Mouse (Mus musculus): Measurements from ENCODE around the gene Manbal. TPM values are rescaled to one million over a fixed set of nuclear protein-coding genes. Genes with fewer than 3 reads are reported as not detected.
"Not testable (repeated sequence)": the region's sequence is repeated elsewhere in the genome, so short reads cannot be mapped to it uniquely, and the experiment has no call there.

The Manbal gene
- polyA plus RNA-seq, 1 experiment from 2014 or later = 68.8 TPM

- Histone ChIP-seq H3K27ac (replicated peaks) (0 out of 2 replicates have a peak overlapping the region, but pooled peaks have one; percentile 75), H3K27me3 (ENCODE audit: low read depth, poor library complexity, severe bottlenecking) (peaks cover 3% of the 10 kb centered on the region; the same call in 1 of the 2 replicates), H3K4me1 (peaks cover 28% of the 10 kb centered on the region), H3K36me3 (peaks cover 36% of the 10 kb centered on the region), H3K4me3 (no peak overlapping the region), H3K9me3 (replicated peaks) (no peaks in the 10 kb centered on the region)
- whole genome bisulfite sequencing = 70% methylated on average over 8 of the region's 8 CpGs
- no peak for DNase-seq (ENCODE audit: low spot score)
Observed at GRCm38 (mm10) chr2:157375051-157375450, 7.7 kb downstream of the Manbal start.

GRCm38 (mm10) chr2:157375794-157376757 lies 8.7 kb downstream of the Manbal start:
- peak; percentile 39 for DNase-seq (ENCODE audit: low spot score)
- H3K4me1 ChIP-seq = peaks cover 28% of the 10 kb centered on the region
- peaks cover 3% of the 10 kb centered on the region; the same call in 1 of the 2 replicates for H3K27me3 ChIP-seq (ENCODE audit: low read depth, poor library complexity, severe bottlenecking)
- H3K27ac ChIP-seq (replicated peaks) = peak overlapping the region; percentile 75
- WGBS = 16% methylated on average over 14 of the region's 14 CpGs
- no peaks in the 10 kb centered on the region for H3K9me3 ChIP-seq (replicated peaks)
- H3K36me3 ChIP-seq = peaks cover 42% of the 10 kb centered on the region
- H3K4me3 ChIP-seq = peak overlapping the region; percentile 30

GRCm38 (mm10) chr2:157376995-157377394 lies 9.6 kb downstream of the Manbal start:
- WGBS = 54% methylated on average over 3 of the region's 3 CpGs
- DNase-seq (ENCODE audit: low spot score) = no peak
- peaks cover 44% of the 10 kb centered on the region for H3K36me3 ChIP-seq
- H3K27me3 ChIP-seq (ENCODE audit: low read depth, poor library complexity, severe bottlenecking) = peaks cover 3% of the 10 kb centered on the region; the same call in 1 of the 2 replicates
- H3K4me3 ChIP-seq = no peak overlapping the region
- no peak overlapping the region for H3K27ac ChIP-seq (replicated peaks)
- H3K4me1 ChIP-seq = peaks cover 25% of the 10 kb centered on the region
- H3K9me3 ChIP-seq (replicated peaks) = no peaks in the 10 kb centered on the region

DNA sequence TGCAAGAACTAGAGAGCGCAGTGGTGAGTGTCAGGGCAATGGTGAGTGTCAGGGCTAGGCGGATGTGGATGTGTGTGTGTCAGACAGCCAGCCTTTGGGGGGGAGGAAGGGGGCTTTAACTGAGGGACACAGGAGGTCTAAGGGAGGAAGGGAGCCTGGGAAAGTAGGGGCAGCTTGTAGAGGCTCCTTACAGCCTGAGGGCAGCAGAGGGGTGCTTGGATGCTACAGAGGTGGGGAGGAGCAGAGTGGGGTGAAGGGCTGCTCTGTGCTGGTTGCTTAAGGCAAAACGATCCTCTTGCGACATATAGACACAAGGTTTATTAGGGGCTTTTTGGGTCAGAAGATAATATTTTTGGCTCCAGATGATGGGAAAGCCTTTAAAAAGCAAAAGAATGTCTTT lies 17.4 kb downstream of the Manbal start:
- Histone ChIP-seq H3K36me3 (peaks cover 69% of the 10 kb centered on the region), H3K27me3 (ENCODE audit: low read depth, poor library complexity, severe bottlenecking) (no peaks in the 10 kb centered on the region), H3K27ac (replicated peaks) (peak overlapping the region; percentile 61), H3K4me3 (no peak overlapping the region), H3K9me3 (replicated peaks) (no peaks in the 10 kb centered on the region), H3K4me1 (peaks cover 31% of the 10 kb centered on the region)
- WGBS = 68% methylated on average over 4 of the region's 4 CpGs
- no peak for DNase-seq (ENCODE audit: low spot score)

DNA sequence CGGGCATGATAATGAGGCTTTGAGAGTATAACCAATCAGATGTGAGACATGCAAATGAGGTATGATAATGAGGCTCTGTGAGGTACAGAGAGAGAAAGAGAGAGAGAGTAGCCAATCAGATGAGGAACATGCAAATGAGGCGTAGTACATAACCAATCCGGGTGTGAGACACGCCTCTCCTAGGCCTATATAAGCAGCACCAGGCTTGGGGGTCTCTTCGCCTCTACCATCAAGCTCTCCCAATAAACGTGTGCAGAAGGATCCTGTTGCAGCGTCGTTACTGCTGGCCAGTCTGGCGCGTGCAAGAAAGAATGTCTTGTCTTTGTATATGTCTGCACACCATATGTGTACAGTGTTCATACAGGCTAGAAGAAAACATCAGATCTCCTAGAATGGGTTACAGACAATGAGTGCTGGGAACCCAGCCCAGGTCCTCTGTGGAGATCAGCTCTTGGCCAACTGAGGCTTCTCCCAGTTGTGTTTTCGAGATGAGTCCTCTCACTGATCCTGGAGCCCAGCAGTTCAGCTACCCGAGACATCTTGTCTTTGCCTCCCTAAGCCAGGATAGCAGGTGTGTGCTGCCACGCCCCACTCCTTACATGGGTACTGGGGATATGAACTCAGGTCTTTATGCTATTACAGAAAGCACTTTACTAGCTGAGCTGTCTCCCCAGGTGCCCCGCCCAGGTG lies 21.7 kb downstream of the Manbal start:
- Histone ChIP-seq H3K4me1 (peaks cover 14% of the 10 kb centered on the region), H3K36me3 (peaks cover 66% of the 10 kb centered on the region)
- WGBS = 96% methylated on average over 14 of the region's 14 CpGs
- not testable (repeated sequence) for H3K9me3 ChIP-seq (replicated peaks); H3K4me3 ChIP-seq; H3K27ac ChIP-seq (replicated peaks); DNase-seq (ENCODE audit: low spot score); H3K27me3 ChIP-seq (ENCODE audit: low read depth, poor library complexity, severe bottlenecking)

- DNase-seq (ENCODE audit: low spot score) = no peak
- peaks cover 12% of the 10 kb centered on the region for H3K4me1 ChIP-seq
- no peaks in the 10 kb centered on the region for H3K9me3 ChIP-seq (replicated peaks)
- no peak overlapping the region for H3K4me3 ChIP-seq
- peaks cover 64% of the 10 kb centered on the region for H3K36me3 ChIP-seq
- no peaks in the 10 kb centered on the region for H3K27me3 ChIP-seq (ENCODE audit: low read depth, poor library complexity, severe bottlenecking)
- WGBS = 91% methylated on average over 7 of the region's 7 CpGs
- no peak overlapping the region for H3K27ac ChIP-seq (replicated peaks)
Observed at GRCm38 (mm10) chr2:157389591-157389921, 22.2 kb downstream of the Manbal start.

- Histone ChIP-seq H3K36me3 (peaks cover 74% of the 10 kb centered on the region), H3K27me3 (ENCODE audit: low read depth, poor library complexity, severe bottlenecking) (no peaks in the 10 kb centered on the region), H3K4me3 (no peak overlapping the region), H3K4me1 (peaks cover 7% of the 10 kb centered on the region), H3K27ac (replicated peaks) (no peak overlapping the region), H3K9me3 (replicated peaks) (no peaks in the 10 kb centered on the region)
- DNase-seq (ENCODE audit: low spot score) = no peak
- 95% methylated on average over 2 of the region's 2 CpGs for WGBS
Observed at GRCm38 (mm10) chr2:157392331-157392730, 24.9 kb downstream of the Manbal start.

DNA sequence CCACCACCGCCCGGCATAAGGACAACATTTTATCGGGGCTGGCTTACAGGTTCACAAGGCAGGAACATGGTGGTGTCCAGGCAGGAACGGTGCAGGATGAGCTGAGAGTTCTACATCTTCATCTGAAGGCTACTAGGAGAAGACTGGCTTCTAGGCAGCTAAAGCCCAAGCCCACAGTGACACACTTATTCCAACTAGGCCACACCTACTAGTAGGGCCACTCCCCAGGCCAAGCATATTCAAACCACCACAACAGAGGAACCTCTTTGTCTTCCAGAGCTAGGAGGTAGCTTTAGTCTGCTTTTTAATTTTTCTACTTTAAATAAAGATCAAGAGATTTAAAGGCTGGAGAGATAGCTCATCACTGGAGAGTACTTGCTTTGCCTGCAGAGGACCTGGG lies 26.2 kb downstream of the Manbal start:
- Histone ChIP-seq H3K36me3 (peaks cover 75% of the 10 kb centered on the region), H3K9me3 (replicated peaks) (peaks cover 7% of the 10 kb centered on the region), H3K27me3 (ENCODE audit: low read depth, poor library complexity, severe bottlenecking) (no peaks in the 10 kb centered on the region), H3K27ac (replicated peaks) (no peak overlapping the region), H3K4me1 (peaks cover 7% of the 10 kb centered on the region), H3K4me3 (no peak overlapping the region)
- DNase-seq (ENCODE audit: low spot score) = no peak
- whole genome bisulfite sequencing = 95% methylated on average over 4 of the region's 4 CpGs

GRCm38 (mm10) chr2:157394868-157395267 lies 27.5 kb downstream of the Manbal start:
- 75% methylated on average over 6 of the region's 6 CpGs for WGBS
- H3K4me3 ChIP-seq = no peak overlapping the region
- DNase-seq (ENCODE audit: low spot score) = no peak

DNA sequence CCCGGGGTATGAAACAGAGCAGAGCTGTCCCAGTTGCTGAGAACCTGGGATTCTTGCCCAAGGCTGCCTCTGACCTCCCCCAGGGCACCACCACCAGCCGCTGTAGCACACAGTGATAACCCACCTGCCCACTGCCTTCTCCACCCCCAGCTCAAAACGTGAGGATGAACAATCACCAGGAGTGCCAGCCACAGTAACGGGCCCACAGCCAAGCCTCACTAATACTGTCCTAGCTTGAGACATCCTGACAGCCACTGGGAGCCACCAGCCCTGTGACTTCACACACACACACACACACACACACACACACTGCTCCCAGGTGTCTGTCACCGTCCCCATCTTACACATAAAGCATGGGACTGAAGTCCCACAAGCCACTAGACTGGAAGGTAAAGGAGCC lies 28.0 kb downstream of the Manbal start:
- H3K36me3 ChIP-seq = peaks cover 65% of the 10 kb centered on the region
- 73% methylated on average over 5 of the region's 5 CpGs for WGBS
- H3K27ac ChIP-seq (replicated peaks) = 0 out of 2 replicates have a peak overlapping the region, but pooled peaks have one; percentile 38
- H3K4me1 ChIP-seq = peaks cover 7% of the 10 kb centered on the region
- H3K4me3 ChIP-seq = no peak overlapping the region
- H3K27me3 ChIP-seq (ENCODE audit: low read depth, poor library complexity, severe bottlenecking) = no peaks in the 10 kb centered on the region
- DNase-seq (ENCODE audit: low spot score) = no peak
- H3K9me3 ChIP-seq (replicated peaks) = peaks cover 8% of the 10 kb centered on the region

More at GRCm38 (mm10) chr2:157394868-157395267, 27.5 kb downstream of the Manbal start:
- peaks cover 68% of the 10 kb centered on the region for H3K36me3 ChIP-seq
- peaks cover 7% of the 10 kb centered on the region for H3K4me1 ChIP-seq
- H3K27ac ChIP-seq (replicated peaks) = 0 out of 2 replicates have a peak overlapping the region, but pooled peaks have one; percentile 38
- H3K27me3 ChIP-seq (ENCODE audit: low read depth, poor library complexity, severe bottlenecking) = no peaks in the 10 kb centered on the region
- peaks cover 8% of the 10 kb centered on the region for H3K9me3 ChIP-seq (replicated peaks)

DNA sequence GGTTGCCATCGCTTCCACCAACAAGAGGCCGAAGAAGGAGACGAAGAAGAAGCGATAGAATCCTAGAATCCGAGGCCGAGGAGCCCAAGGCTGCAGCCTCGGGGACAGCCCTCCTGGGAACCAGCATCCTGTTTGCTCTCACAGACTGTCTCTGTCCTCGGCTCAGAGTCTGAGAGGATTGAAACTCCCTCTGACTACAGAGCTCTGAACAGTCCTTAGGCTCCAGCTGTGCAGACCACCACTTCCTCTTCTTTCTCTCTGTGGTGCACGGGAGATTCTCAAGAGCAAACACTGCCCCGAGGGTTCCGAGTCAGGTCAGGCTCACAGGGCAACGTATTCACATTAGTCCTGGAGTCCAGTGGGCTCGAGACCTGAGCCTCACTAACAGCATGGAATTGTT lies 28.6 kb downstream of the Manbal start:
- no peak overlapping the region for H3K4me3 ChIP-seq
- DNase-seq (ENCODE audit: low spot score) = no peak
- peaks cover 7% of the 10 kb centered on the region for H3K4me1 ChIP-seq
- no peak overlapping the region; the same call in 1 of the 2 replicates for H3K27ac ChIP-seq (replicated peaks)
- H3K27me3 ChIP-seq (ENCODE audit: low read depth, poor library complexity, severe bottlenecking) = no peaks in the 10 kb centered on the region
- peaks cover 62% of the 10 kb centered on the region for H3K36me3 ChIP-seq
- WGBS = 60% methylated on average over 13 of the region's 13 CpGs
- peaks cover 8% of the 10 kb centered on the region for H3K9me3 ChIP-seq (replicated peaks)

DNA sequence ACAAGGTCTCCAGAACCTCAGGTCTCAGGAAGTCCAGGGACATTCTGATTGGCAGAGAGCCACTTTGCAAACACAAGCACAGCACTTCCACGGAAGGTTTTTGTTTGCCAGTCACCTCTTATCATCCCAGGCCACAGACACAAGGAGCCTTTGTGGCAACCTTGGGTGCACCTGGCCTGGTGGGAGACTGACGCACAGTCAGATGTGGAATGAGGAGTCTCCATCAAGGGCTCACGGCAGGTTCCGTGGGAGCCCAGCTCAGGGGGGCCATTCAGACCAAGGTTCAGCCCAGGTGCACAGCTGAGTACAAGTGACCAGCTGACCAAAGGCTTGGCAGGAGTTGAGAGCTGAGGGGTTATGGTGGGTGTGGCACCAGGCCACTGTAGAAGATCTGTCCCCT lies 30.0 kb downstream of the Manbal start:
- Histone ChIP-seq H3K36me3 (peaks cover 54% of the 10 kb centered on the region), H3K4me1 (peaks cover 7% of the 10 kb centered on the region), H3K27ac (replicated peaks) (no peak overlapping the region), H3K9me3 (replicated peaks) (peaks cover 8% of the 10 kb centered on the region), H3K27me3 (ENCODE audit: low read depth, poor library complexity, severe bottlenecking) (no peaks in the 10 kb centered on the region), H3K4me3 (no peak overlapping the region)
- no peak for DNase-seq (ENCODE audit: low spot score)
- WGBS = 91% methylated on average over 4 of the region's 4 CpGs

- Histone ChIP-seq H3K36me3 (peaks cover 44% of the 10 kb centered on the region), H3K4me3 (no peak overlapping the region)
- WGBS = 97% methylated on average over 4 of the region's 4 CpGs
Observed at GRCm38 (mm10) chr2:157398539-157398938, 31.1 kb downstream of the Manbal start.

More at GRCm38 (mm10) chr2:157398539-157398938, 31.1 kb downstream of the Manbal start:
- H3K9me3 ChIP-seq (replicated peaks) = peaks cover 8% of the 10 kb centered on the region
- H3K4me1 ChIP-seq = peaks cover 7% of the 10 kb centered on the region
- no peaks in the 10 kb centered on the region for H3K27me3 ChIP-seq (ENCODE audit: low read depth, poor library complexity, severe bottlenecking)
- DNase-seq (ENCODE audit: low spot score) = no peak
- H3K27ac ChIP-seq (replicated peaks) = no peak overlapping the region

Data from midbrain, embryonic 10.5 days (tissue).